Mouse (Mus musculus) liver, embryonic 16.5 days (tissue): ENCODE measurements around the gene Uap1l1. TPM values are rescaled to one million over a fixed set of nuclear protein-coding genes. Genes with fewer than 3 reads are reported as not detected.

Experiments used
- ATAC-seq: fragments of 200-750 bp; cut with Nextera tagmentation; 2 replicates; pipeline ENCODE4 v1.8.0; 2017; ENCODE audit warnings: low read depth, mild to moderate bottlenecking, moderate number of reproducible peaks, moderate library complexity
- H3K27ac ChIP-seq: fragments of 300-500 bp; sonication (generic); 2 replicates; pipeline ENCODE4 v1.5.1; 2014; ENCODE audit warnings: mild to moderate bottlenecking, low read length
- H3K27me3 ChIP-seq: fragments of 300-500 bp; sonication (generic); 2 replicates; pipeline ENCODE4 v1.6.1; 2014; ENCODE audit warnings: low read depth, low read length, mixed read lengths; ENCODE audit not compliant: control insufficient read depth, insufficient read depth
- H3K36me3 ChIP-seq: fragments of 300-500 bp; sonication (generic); 2 replicates; pipeline ENCODE4 v1.6.1; 2014; ENCODE audit warnings: mild to moderate bottlenecking; ENCODE audit not compliant: control insufficient read depth, insufficient read depth
- H3K4me1 ChIP-seq: fragments of 300-500 bp; sonication (generic); 2 replicates; pipeline ENCODE4 v1.6.1; 2014; ENCODE audit warnings: low read depth, low read length, mixed read lengths; ENCODE audit not compliant: control insufficient read depth
- H3K4me2 ChIP-seq: fragments of 300-500 bp; sonication (generic); 2 replicates; pipeline ENCODE4 v1.6.1; 2014; ENCODE audit warnings: low read depth, low read length, mixed read lengths
- H3K4me3 ChIP-seq: fragments of 300-500 bp; sonication (generic); 2 replicates; pipeline ENCODE4 v1.5.1; 2014; ENCODE audit warnings: low read depth, mild to moderate bottlenecking, low read length
- H3K9ac ChIP-seq: fragments of 300-500 bp; sonication (generic); 2 replicates; pipeline ENCODE4 v1.6.1; 2014; ENCODE audit warnings: low read depth, low read length
- H3K9me3 ChIP-seq: fragments of 300-500 bp; sonication (generic); replicated peaks from 2 replicates; pipeline ENCODE4 v1.6.1; 2016; ENCODE audit warnings: low read length; ENCODE audit not compliant: control insufficient read depth
- WGBS: fragments of 180-500 bp; shearing (Covaris S2); extraction: QIAGEN DNeasy Blood & Tissue Kit; methylation state at CpG from one replicate; pipeline ENCODE4 v1.1.7; 2014; ENCODE audit not compliant: insufficient replicate concordance; 5-methylcytosine and 5-hydroxymethylcytosine counted together
- polyA plus RNA-seq: library from polyadenylated mRNA; unstranded; fragments of >200 nt; fragmentation: Nextera tagmentation; extraction: Ambion mirVana; gene quantifications from 2 replicates; pipeline ENCODE4 v1.2.1, GENCODE M21; 2015

The Uap1l1 gene
- polyA plus RNA-seq, 1 experiment from 2014 or later: 12.6 TPM

- H3K4me2 ChIP-seq: no peak overlapping the region
- H3K27ac ChIP-seq: no peak overlapping the region
- H3K4me3 ChIP-seq: no peak overlapping the region
- no peak overlapping the region for H3K9ac ChIP-seq
- H3K27me3 ChIP-seq: peaks cover 86% of the 10 kb centered on the region
- H3K4me1 ChIP-seq: peaks cover 11% of the 10 kb centered on the region
- no peak for ATAC-seq
- 74% methylated on average over 7 of the region's 7 CpGs for WGBS
- H3K9me3 ChIP-seq: no peaks in the 10 kb centered on the region
- H3K36me3 ChIP-seq: no peaks in the 10 kb centered on the region
Measured at GRCm38 (mm10) chr2:25398065-25398464, 32.6 kb upstream of the Uap1l1 start.

GRCm38 (mm10) chr2:25397010-25397409 is 31.5 kb upstream of the Uap1l1 start:
- no peak for ATAC-seq
- Histone ChIP-seq H3K9ac (no peak overlapping the region), H3K4me3 (no peak overlapping the region), H3K4me1 (peaks cover 8% of the 10 kb centered on the region), H3K9me3 (no peaks in the 10 kb centered on the region), H3K27ac (no peak overlapping the region), H3K4me2 (no peak overlapping the region), H3K27me3 (peaks cover 76% of the 10 kb centered on the region), H3K36me3 (no peaks in the 10 kb centered on the region)
- 8% methylated on average over 1 of the region's 1 CpGs for WGBS

- ATAC-seq: no peak
Measured at GRCm38 (mm10) chr2:25396597-25396983, 31.1 kb upstream of the Uap1l1 start.

GRCm38 (mm10) chr2:25395721-25396596 is 30.5 kb upstream of the Uap1l1 start, which contains the start of gene Entpd2:
Gene Entpd2, plus strand, starts transcription at chr2:25395874.
- no peaks in the 10 kb centered on the region for H3K36me3 ChIP-seq
- H3K9ac ChIP-seq: 0 out of 2 replicates have a peak within 1 kb of the TSS, but pooled peaks have one; percentile 16
- H3K4me2 ChIP-seq: peak within 1 kb of the TSS; percentile 64
- H3K4me3 ChIP-seq: peak within 1 kb of the TSS; percentile 48
- peaks cover 8% of the 10 kb centered on the region for H3K4me1 ChIP-seq
- H3K27me3 ChIP-seq: peaks cover 68% of the 10 kb centered on the region
- under 1% methylated on average over 57 of the region's 57 CpGs for WGBS
- H3K27ac ChIP-seq: no peak within 1 kb of the TSS
- H3K9me3 ChIP-seq: no peaks in the 10 kb centered on the region
- peak; percentile 64 for ATAC-seq

More at GRCm38 (mm10) chr2:25396597-25396983, 31.1 kb upstream of the Uap1l1 start:
- Histone ChIP-seq H3K36me3 (no peaks in the 10 kb centered on the region), H3K4me3 (no peak overlapping the region), H3K27ac (no peak overlapping the region), H3K9me3 (no peaks in the 10 kb centered on the region), H3K4me2 (0 out of 2 replicates have a peak overlapping the region, but pooled peaks have one; percentile 64), H3K27me3 (peaks cover 74% of the 10 kb centered on the region), H3K4me1 (peaks cover 8% of the 10 kb centered on the region), H3K9ac (no peak overlapping the region)
- WGBS: 23% methylated on average over 3 of the region's 3 CpGs

- Histone ChIP-seq H3K9ac (no peak overlapping the region), H3K4me2 (no peak overlapping the region), H3K9me3 (no peaks in the 10 kb centered on the region), H3K4me3 (no peak overlapping the region), H3K4me1 (peaks cover 7% of the 10 kb centered on the region), H3K27me3 (peaks cover 54% of the 10 kb centered on the region), H3K36me3 (no peaks in the 10 kb centered on the region), H3K27ac (no peak overlapping the region)
- WGBS: 42% methylated on average over 3 of the region's 3 CpGs
- ATAC-seq: no peak
Measured at GRCm38 (mm10) chr2:25394281-25395221, 29.1 kb upstream of the Uap1l1 start.

- H3K4me2 ChIP-seq: no peak overlapping the region
- H3K4me3 ChIP-seq: no peak overlapping the region
- no peak overlapping the region for H3K27ac ChIP-seq
- WGBS: 61% methylated on average over 5 of the region's 5 CpGs
- H3K27me3 ChIP-seq: peaks cover 27% of the 10 kb centered on the region
- peaks cover 7% of the 10 kb centered on the region for H3K4me1 ChIP-seq
- ATAC-seq: no peak
- H3K9me3 ChIP-seq: no peaks in the 10 kb centered on the region
- no peak overlapping the region for H3K9ac ChIP-seq
- no peaks in the 10 kb centered on the region for H3K36me3 ChIP-seq
Measured at GRCm38 (mm10) chr2:25391266-25391665, 25.8 kb upstream of the Uap1l1 start.

- H3K4me1 ChIP-seq: no peaks in the 10 kb centered on the region
- no peak overlapping the region for H3K9ac ChIP-seq
- H3K27me3 ChIP-seq: no peaks in the 10 kb centered on the region
- no peaks in the 10 kb centered on the region for H3K36me3 ChIP-seq
- ATAC-seq: peak; percentile 82
- H3K27ac ChIP-seq: no peak overlapping the region
- no peak overlapping the region for H3K4me3 ChIP-seq
- 53% methylated on average over 5 of the region's 5 CpGs for WGBS
- no peak overlapping the region for H3K4me2 ChIP-seq
- no peaks in the 10 kb centered on the region for H3K9me3 ChIP-seq
Measured at GRCm38 (mm10) chr2:25384492-25384891, 19.0 kb upstream of the Uap1l1 start.

- Histone ChIP-seq H3K27ac (no peak overlapping the region), H3K4me1 (peaks cover 30% of the 10 kb centered on the region), H3K9ac (no peak overlapping the region), H3K9me3 (no peaks in the 10 kb centered on the region), H3K4me2 (no peak overlapping the region), H3K27me3 (no peaks in the 10 kb centered on the region), H3K4me3 (no peak overlapping the region), H3K36me3 (peaks cover 15% of the 10 kb centered on the region)
- no peak for ATAC-seq
- 67% methylated on average over 4 of the region's 4 CpGs for WGBS
Measured at GRCm38 (mm10) chr2:25376589-25376988, 11.1 kb upstream of the Uap1l1 start.
